Mouse (Mus musculus): ENCODE measurements around the gene Msmp.

Msmp gene

GRCm38 (mm10) chr4:43593453-43593852, 9.2 kb upstream of the Msmp start:
- no peak for DNase-seq (ENCODE audit: low spot score in 2 of 2)

GRCm38 (mm10) chr4:43591961-43592360, 7.7 kb upstream of the Msmp start:
- DNase-seq (ENCODE audit: low spot score in 2 of 2), result no peak

- no peak for DNase-seq (ENCODE audit: low spot score in 2 of 2)
Measured at GRCm38 (mm10) chr4:43591543-43591942, 7.2 kb upstream of the Msmp start.

- no peak for DNase-seq (ENCODE audit: low spot score in 2 of 2)
Measured at GRCm38 (mm10) chr4:43587681-43588080, 3.4 kb upstream of the Msmp start.

- DNase-seq (ENCODE audit: low spot score in 2 of 2), result no peak
Measured at GRCm38 (mm10) chr4:43586411-43586810, 2.1 kb upstream of the Msmp start.

GRCm38 (mm10) chr4:43585682-43586081, 1.4 kb upstream of the Msmp start:
- no peak for DNase-seq (ENCODE audit: low spot score in 2 of 2)

- no peak for DNase-seq (ENCODE audit: low spot score in 2 of 2)
Measured at GRCm38 (mm10) chr4:43583421-43583820, 873 bp downstream of the Msmp start.

GRCm38 (mm10) chr4:43582241-43582640, 2.1 kb downstream of the Msmp start:
- no peak for DNase-seq (ENCODE audit: low spot score in 2 of 2)

- no peak for DNase-seq (ENCODE audit: low spot score in 2 of 2)
Measured at GRCm38 (mm10) chr4:43581381-43581780, 2.9 kb downstream of the Msmp start.

GRCm38 (mm10) chr4:43580721-43581120, 3.6 kb downstream of the Msmp start:
- no peak for DNase-seq (ENCODE audit: low spot score in 2 of 2)

GRCm38 (mm10) chr4:43579731-43580130, 4.6 kb downstream of the Msmp start:
- no peak for DNase-seq (ENCODE audit: low spot score in 2 of 2)

- DNase-seq (ENCODE audit: low spot score in 2 of 2), result no peak
Measured at GRCm38 (mm10) chr4:43579256-43579655, 5.0 kb downstream of the Msmp start.

- peak; percentile 89 to 90 for DNase-seq (ENCODE audit: low spot score in 2 of 2)
Measured at GRCm38 (mm10) chr4:43578376-43579204, 5.7 kb downstream of the Msmp start, which contains the start of the genes Rgp1 and Gba2. TSS of gene Rgp1 (plus strand) at chr4:43578715. TSS of gene Gba2 (minus strand) at chr4:43578873.

- DNase-seq (ENCODE audit: low spot score in 2 of 2), result no peak
Measured at GRCm38 (mm10) chr4:43577237-43577881, 6.9 kb downstream of the Msmp start.

- DNase-seq (ENCODE audit: low spot score in 2 of 2), result no peak
Measured at GRCm38 (mm10) chr4:43575356-43575755, 8.9 kb downstream of the Msmp start.

GRCm38 (mm10) chr4:43573561-43573960, 10.7 kb downstream of the Msmp start:
- no peak for DNase-seq (ENCODE audit: low spot score in 2 of 2)

- no peak for DNase-seq (ENCODE audit: low spot score in 2 of 2)
Measured at GRCm38 (mm10) chr4:43571395-43572045, 12.8 kb downstream of the Msmp start.

GRCm38 (mm10) chr4:43567140-43567539, 17.2 kb downstream of the Msmp start:
- no peak for DNase-seq (ENCODE audit: low spot score in 2 of 2)

GRCm38 (mm10) chr4:43564231-43564630, 20.1 kb downstream of the Msmp start:
- no peak for DNase-seq (ENCODE audit: low spot score in 2 of 2)

- no peak for DNase-seq (ENCODE audit: low spot score in 2 of 2)
Measured at GRCm38 (mm10) chr4:43563601-43563875, 20.8 kb downstream of the Msmp start.

GRCm38 (mm10) chr4:43562769-43563600, 21.3 kb downstream of the Msmp start:
- no peak for DNase-seq (ENCODE audit: low spot score in 2 of 2)

Measured in spleen, postnatal 36 days (tissue).